Mouse (Mus musculus) kidney, postnatal 10 days (tissue): Measurements from ENCODE around the gene H2-M10.4.
"Not testable (repeated sequence)": the region's sequence is repeated elsewhere in the genome, so short reads cannot be mapped to it uniquely, and the experiment has no call there.

Experiments
- DNase-seq: peaks from one replicate; pipeline ENCODE4 v3.0.0; 2021; ENCODE audit warnings: mixed read lengths

Gene H2-M10.4

GRCm38 (mm10) chr17:36462234-36462633 lies at the start of gene H2-M10.4:
Gene H2-M10.4 (minus strand): TSS chr17:36462334.
- no peak for DNase-seq

GRCm38 (mm10) chr17:36503910-36504309 lies 41.8 kb upstream of the H2-M10.4 start:
- DNase-seq, result no peak

GRCm38 (mm10) chr17:36500435-36500834 lies 38.3 kb upstream of the H2-M10.4 start:
- no peak for DNase-seq

- not testable (repeated sequence) for DNase-seq
Measured at GRCm38 (mm10) chr17:36488181-36488580, 26.0 kb upstream of the H2-M10.4 start.

GRCm38 (mm10) chr17:36486687-36487230 lies 24.6 kb upstream of the H2-M10.4 start:
- no peak for DNase-seq

GRCm38 (mm10) chr17:36483865-36484264 lies 21.7 kb upstream of the H2-M10.4 start:
- no peak for DNase-seq

- no peak for DNase-seq
Measured at GRCm38 (mm10) chr17:36456260-36456659, 5.9 kb downstream of the H2-M10.4 start.

GRCm38 (mm10) chr17:36431411-36431810 lies 30.7 kb downstream of the H2-M10.4 start:
- no peak for DNase-seq

GRCm38 (mm10) chr17:36418091-36418754 lies 43.9 kb downstream of the H2-M10.4 start:
- peak; percentile 30 for DNase-seq

GRCm38 (mm10) chr17:36417416-36417815 lies 44.7 kb downstream of the H2-M10.4 start:
- DNase-seq, result no peak

- DNase-seq, result no peak
Measured at GRCm38 (mm10) chr17:36415407-36415806, 46.7 kb downstream of the H2-M10.4 start.

- DNase-seq, result no peak
Measured at GRCm38 (mm10) chr17:36414361-36414760, 47.8 kb downstream of the H2-M10.4 start.
